Mouse (Mus musculus): ENCODE results near the gene Add3.

GRCm38 (mm10) chr19:53189736-53190135 lies 49.5 kb downstream of the Add3 start:
- TF ChIP-seq CTCF (conservative IDR thresholded peaks at IDR 0.05 in 1 of 2, IDR thresholded peaks at IDR 0.05 in 1 of 2; ENCODE audit: low read depth in 2 of 2, low read length in 2 of 2) (no peak), EP300 (IDR thresholded peaks at IDR 0.05; ENCODE audit: low read length) (no peak), CHD2 (IDR thresholded peaks at IDR 0.05; ENCODE audit: low read length) (no peak), POLR2A (IDR thresholded peaks at IDR 0.05; ENCODE audit: low read depth, low read length) (no peak), RAD21 (IDR thresholded peaks at IDR 0.05; ENCODE audit: low read depth, low read length) (no peak), SMC3 (IDR thresholded peaks at IDR 0.05; ENCODE audit: low read depth, low read length) (no peak), TBP (conservative IDR thresholded peaks at IDR 0.05; ENCODE audit: low read depth, low read length) (no peak), MAFK (IDR thresholded peaks at IDR 0.05; ENCODE audit: insufficient replicate concordance, low read length) (no peak), IRF4 (IDR thresholded peaks at IDR 0.05; ENCODE audit: low read depth, low read length) (no peak), USF2 (conservative IDR thresholded peaks at IDR 0.05; ENCODE audit: low read depth, low read length) (no peak), SIN3A (IDR thresholded peaks at IDR 0.05; ENCODE audit: low read length) (no peak), USF1 (IDR thresholded peaks at IDR 0.05; ENCODE audit: low read depth, low read length) (no peak)
